Mouse (Mus musculus): ENCODE data around the gene Rad50. TPM values are rescaled to one million over a fixed set of nuclear protein-coding genes. Genes with fewer than 3 reads are reported as not detected.

Rad50 gene
- total RNA-seq, 2 experiments from 2014 or later = 3.5 to 4.8 TPM

- intact Hi-C loops (cut with DNase I) = no loop called here
- no peak for DNase-seq
Observed at GRCm38 (mm10) chr11:53706236-53706933, 734 bp downstream of the Rad50 start.

GRCm38 (mm10) chr11:53699351-53699750 lies 7.8 kb downstream of the Rad50 start:
- no peak for DNase-seq
- intact Hi-C loops (cut with DNase I) = no loop called here

- no peak for DNase-seq
- intact Hi-C loops (cut with DNase I) = no loop called here
Observed at GRCm38 (mm10) chr11:53698521-53698920, 8.6 kb downstream of the Rad50 start.

GRCm38 (mm10) chr11:53691979-53692378 lies 15.1 kb downstream of the Rad50 start:
- DNase-seq = no peak
- intact Hi-C loops (cut with DNase I) = no loop called here

- intact Hi-C loops (cut with DNase I) = no loop called here
- no peak for DNase-seq
Observed at GRCm38 (mm10) chr11:53682994-53683530, 24.1 kb downstream of the Rad50 start.

- no peak for DNase-seq
- intact Hi-C loops (cut with DNase I) = no loop called here
Observed at GRCm38 (mm10) chr11:53682170-53682569, 24.9 kb downstream of the Rad50 start.

GRCm38 (mm10) chr11:53681686-53682085 lies 25.4 kb downstream of the Rad50 start:
- intact Hi-C loops (cut with DNase I) = no loop called here
- DNase-seq = no peak

GRCm38 (mm10) chr11:53680141-53680540 lies 27.0 kb downstream of the Rad50 start:
- no peak for DNase-seq

GRCm38 (mm10) chr11:53671414-53671813 lies 35.7 kb downstream of the Rad50 start:
- no peak for DNase-seq
- intact Hi-C loops (cut with DNase I) = no loop called here

More at GRCm38 (mm10) chr11:53680141-53680540, 27.0 kb downstream of the Rad50 start:
- intact Hi-C loops (cut with DNase I) = no loop called here

- intact Hi-C loops (cut with DNase I) = no loop called here
- no peak for DNase-seq
Observed at GRCm38 (mm10) chr11:53664091-53664490, 43.0 kb downstream of the Rad50 start.

GRCm38 (mm10) chr11:53662794-53663674 lies 44.1 kb downstream of the Rad50 start:
- intact Hi-C loops (cut with DNase I) = no loop called here
- DNase-seq = no peak

- intact Hi-C loops (cut with DNase I) = no loop called here
- DNase-seq = no peak
Observed at GRCm38 (mm10) chr11:53657828-53658227, 49.3 kb downstream of the Rad50 start.

GRCm38 (mm10) chr11:53657381-53657780 lies 49.7 kb downstream of the Rad50 start:
- DNase-seq = no peak
- intact Hi-C loops (cut with DNase I) = no loop called here

GRCm38 (mm10) chr11:53656558-53657202 lies 50.4 kb downstream of the Rad50 start:
- intact Hi-C loops (cut with DNase I) = no loop called here
- no peak for DNase-seq

GRCm38 (mm10) chr11:53655043-53655442 lies 52.1 kb downstream of the Rad50 start:
- intact Hi-C loops (cut with DNase I) = no loop called here
- no peak for DNase-seq

- no peak for DNase-seq
- intact Hi-C loops (cut with DNase I) = no loop called here
Observed at GRCm38 (mm10) chr11:53652427-53652826, 54.7 kb downstream of the Rad50 start.

- DNase-seq = no peak
- intact Hi-C loops (cut with DNase I) = no loop called here
Observed at GRCm38 (mm10) chr11:53651441-53651840, 55.7 kb downstream of the Rad50 start.

GRCm38 (mm10) chr11:53644017-53644416 lies 63.1 kb downstream of the Rad50 start:
- intact Hi-C loops (cut with DNase I) = no loop called here
- no peak for DNase-seq

GRCm38 (mm10) chr11:53642744-53643279 lies 64.3 kb downstream of the Rad50 start:
- no peak for DNase-seq
- intact Hi-C loops (cut with DNase I) = no loop called here

- intact Hi-C loops (cut with DNase I) = no loop called here
- DNase-seq = no peak
Observed at GRCm38 (mm10) chr11:53637803-53638260, 69.3 kb downstream of the Rad50 start.

Measured in gastrocnemius, postnatal 36 days (tissue).